Mouse (Mus musculus): ENCODE results near the gene Hist1h2ag.

Hist1h2ag gene

DNA sequence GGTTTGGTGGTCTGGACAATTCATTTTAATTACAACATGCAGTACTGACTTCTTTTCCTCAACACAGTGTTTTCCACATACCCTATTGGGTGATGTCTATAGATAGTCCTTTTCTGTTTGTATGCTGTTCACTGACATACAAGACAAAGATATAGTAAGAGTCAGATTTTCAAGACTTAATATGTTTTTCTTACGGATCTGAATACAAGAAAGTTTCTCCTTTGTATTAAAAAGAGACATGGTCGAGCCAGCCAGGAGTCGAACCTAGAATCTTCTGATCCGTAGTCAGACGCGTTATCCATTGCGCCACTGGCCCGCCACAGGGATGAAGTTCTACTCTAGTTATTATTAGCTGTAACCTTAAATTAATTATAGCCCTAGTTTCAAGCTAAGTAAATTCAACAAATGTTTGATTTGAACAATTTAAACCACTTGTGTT is 21.8 kb downstream of the Hist1h2ag start:
- H3K4me3 ChIP-seq (replicated peaks; ENCODE audit: low read length): peak overlapping the region; percentile 83
- no peak for TF ChIP-seq NANOG (IDR thresholded peaks at IDR 0.05; ENCODE audit: borderline replicate concordance, low read length)
- H3K4me1 ChIP-seq (replicated peaks; ENCODE audit: low read depth, low read length): peaks cover 21% of the 10 kb centered on the region
- no peaks in the 10 kb centered on the region for H3K9me3 ChIP-seq (ENCODE audit: low read length)
- H3K36me3 ChIP-seq (ENCODE audit: insufficient read depth, low read length): no peaks in the 10 kb centered on the region
- peaks cover 17% of the 10 kb centered on the region for H3K27me3 ChIP-seq (ENCODE audit: insufficient read depth, low read length)

DNA sequence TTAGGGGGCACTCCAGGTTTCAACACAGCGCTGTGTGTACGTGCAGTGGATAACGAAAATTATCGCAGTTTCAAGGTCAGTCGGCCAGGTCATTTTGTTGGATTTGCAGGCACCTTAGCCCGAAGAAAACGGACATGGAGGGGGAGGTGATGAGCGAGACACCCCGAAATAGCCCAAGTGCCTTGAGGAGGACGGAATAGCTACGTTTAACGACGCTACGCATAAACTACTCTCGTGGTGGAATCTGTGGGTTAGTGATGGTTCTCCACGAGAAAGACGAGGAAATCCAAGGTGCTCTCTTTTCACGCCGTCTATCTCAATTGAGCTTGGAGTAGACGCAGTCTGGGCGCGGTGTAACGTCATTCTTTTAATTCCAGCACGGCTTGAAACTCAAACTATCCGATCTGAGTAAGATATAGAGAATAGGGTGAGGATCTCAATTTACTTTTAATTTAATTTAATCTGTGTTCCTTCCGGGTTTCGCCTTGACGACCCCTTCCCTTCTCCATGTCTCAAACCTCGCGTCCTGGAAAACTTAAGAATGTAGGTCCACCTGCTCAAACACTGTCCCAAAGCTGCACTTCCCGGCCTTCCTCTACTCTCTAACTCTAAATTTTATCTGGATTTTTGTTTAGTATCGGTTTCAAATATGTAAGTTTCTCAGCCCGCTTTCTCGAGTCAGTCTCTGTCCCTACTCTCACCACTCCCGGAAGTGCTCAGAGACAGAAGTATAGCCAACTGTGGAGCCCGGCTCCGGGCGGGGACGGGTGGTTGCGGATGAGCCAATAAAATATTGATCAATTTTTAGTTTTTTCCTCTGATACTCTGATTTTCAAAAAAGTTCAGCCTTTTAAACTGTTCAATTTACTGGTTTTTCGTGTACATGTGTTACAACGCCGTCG is 22.6 kb downstream of the Hist1h2ag start:
- Histone ChIP-seq H3K27me3 (ENCODE audit: insufficient read depth, low read length) (peaks cover 17% of the 10 kb centered on the region), H3K36me3 (ENCODE audit: insufficient read depth, low read length) (no peaks in the 10 kb centered on the region), H3K9me3 (ENCODE audit: low read length) (no peaks in the 10 kb centered on the region), H3K4me1 (replicated peaks; ENCODE audit: low read depth, low read length) (peaks cover 20% of the 10 kb centered on the region), H3K4me3 (replicated peaks; ENCODE audit: low read length) (peak overlapping the region; percentile 83)
- TF ChIP-seq POU5F1 (IDR thresholded peaks at IDR 0.05; ENCODE audit: borderline replicate concordance, low read length) (no peak), NANOG (IDR thresholded peaks at IDR 0.05; ENCODE audit: borderline replicate concordance, low read length) (no peak), CTCF (conservative IDR thresholded peaks at IDR 0.05; ENCODE audit: low read length) (no peak)

DNA sequence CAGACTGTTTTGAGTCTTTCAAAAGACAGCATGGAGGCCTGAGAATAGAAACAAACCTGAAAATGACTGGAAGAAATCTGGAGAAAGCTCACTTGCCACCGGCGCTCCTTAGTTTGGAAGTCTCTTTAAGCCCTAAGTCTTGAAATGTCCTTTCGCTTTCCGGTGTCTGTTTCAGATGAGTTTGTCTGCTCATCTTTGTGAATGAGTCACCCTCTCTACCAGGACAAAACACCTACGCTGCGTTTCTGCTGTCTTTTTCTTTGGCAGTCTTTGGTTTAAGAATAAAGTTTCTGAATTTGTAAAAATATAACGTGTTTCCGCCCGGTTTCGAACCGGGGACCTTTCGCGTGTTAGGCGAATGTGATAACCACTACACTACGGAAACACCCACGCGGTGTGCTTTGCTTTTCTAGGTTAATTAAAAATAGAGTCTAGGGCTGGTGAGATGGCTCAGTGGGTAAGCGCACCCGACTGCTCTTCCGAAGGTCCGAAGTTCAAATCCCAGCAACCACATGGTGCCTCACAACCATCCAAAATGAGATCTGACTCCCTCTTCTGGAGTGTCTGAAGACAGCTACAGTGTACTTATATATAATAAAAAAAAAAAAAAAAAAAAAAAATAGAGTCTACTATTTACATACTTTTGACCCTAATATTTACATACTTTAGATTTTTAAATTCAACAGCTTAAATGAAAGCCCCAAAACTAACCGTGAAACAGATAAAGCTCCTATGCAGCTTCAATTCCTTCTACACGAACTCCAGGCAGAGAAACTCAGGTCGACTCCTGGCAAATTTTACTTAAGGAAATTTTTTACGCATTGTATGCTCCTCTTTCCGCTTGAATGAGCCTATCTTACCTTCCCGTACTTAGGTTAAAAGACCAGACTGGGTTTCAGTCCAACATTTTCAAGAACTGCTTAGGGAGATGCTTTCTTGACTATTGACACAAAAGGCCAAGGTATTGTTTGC is 27.0 kb downstream of the Hist1h2ag start:
- Histone ChIP-seq H3K9me3 (ENCODE audit: low read length) (no peaks in the 10 kb centered on the region), H3K4me1 (replicated peaks; ENCODE audit: low read depth, low read length) (peaks cover 32% of the 10 kb centered on the region), H3K36me3 (ENCODE audit: insufficient read depth, low read length) (no peaks in the 10 kb centered on the region), H3K27me3 (ENCODE audit: insufficient read depth, low read length) (peaks cover 50% of the 10 kb centered on the region), H3K4me3 (replicated peaks; ENCODE audit: low read length) (peak overlapping the region; percentile 69)
- TF ChIP-seq CTCF (conservative IDR thresholded peaks at IDR 0.05; ENCODE audit: low read length): no peak
- TF ChIP-seq NANOG (IDR thresholded peaks at IDR 0.05; ENCODE audit: borderline replicate concordance, low read length): no peak
- no peak for TF ChIP-seq POU5F1 (IDR thresholded peaks at IDR 0.05; ENCODE audit: borderline replicate concordance, low read length)

GRCm38 (mm10) chr13:22014411-22014845 is 28.3 kb downstream of the Hist1h2ag start:
- Histone ChIP-seq H3K4me1 (replicated peaks; ENCODE audit: low read depth, low read length) (peaks cover 25% of the 10 kb centered on the region), H3K36me3 (ENCODE audit: insufficient read depth, low read length) (no peaks in the 10 kb centered on the region), H3K4me3 (replicated peaks; ENCODE audit: low read length) (peak overlapping the region; percentile 69), H3K9me3 (ENCODE audit: low read length) (no peaks in the 10 kb centered on the region), H3K27me3 (ENCODE audit: insufficient read depth, low read length) (peaks cover 53% of the 10 kb centered on the region)
- TF ChIP-seq CTCF (conservative IDR thresholded peaks at IDR 0.05; ENCODE audit: low read length): no peak
- no peak for TF ChIP-seq NANOG (IDR thresholded peaks at IDR 0.05; ENCODE audit: borderline replicate concordance, low read length)
- no peak for TF ChIP-seq POU5F1 (IDR thresholded peaks at IDR 0.05; ENCODE audit: borderline replicate concordance, low read length)

GRCm38 (mm10) chr13:22013716-22014115 is 29.0 kb downstream of the Hist1h2ag start:
- TF ChIP-seq CTCF (conservative IDR thresholded peaks at IDR 0.05; ENCODE audit: low read length): no peak
- no peak for TF ChIP-seq POU5F1 (IDR thresholded peaks at IDR 0.05; ENCODE audit: borderline replicate concordance, low read length)
- TF ChIP-seq NANOG (IDR thresholded peaks at IDR 0.05; ENCODE audit: borderline replicate concordance, low read length): no peak
- Histone ChIP-seq H3K4me3 (replicated peaks; ENCODE audit: low read length) (peak overlapping the region; percentile 69; the same call in 1 of the 2 replicates), H3K36me3 (ENCODE audit: insufficient read depth, low read length) (no peaks in the 10 kb centered on the region), H3K4me1 (replicated peaks; ENCODE audit: low read depth, low read length) (peaks cover 24% of the 10 kb centered on the region), H3K27me3 (ENCODE audit: insufficient read depth, low read length) (peaks cover 55% of the 10 kb centered on the region), H3K9me3 (ENCODE audit: low read length) (no peaks in the 10 kb centered on the region)

- TF ChIP-seq NANOG (IDR thresholded peaks at IDR 0.05; ENCODE audit: borderline replicate concordance, low read length) (no peak), POU5F1 (IDR thresholded peaks at IDR 0.05; ENCODE audit: borderline replicate concordance, low read length) (no peak), CTCF (conservative IDR thresholded peaks at IDR 0.05; ENCODE audit: low read length) (no peak)
- no peaks in the 10 kb centered on the region for H3K9me3 ChIP-seq (ENCODE audit: low read length)
- H3K36me3 ChIP-seq (ENCODE audit: insufficient read depth, low read length): no peaks in the 10 kb centered on the region
- peaks cover 29% of the 10 kb centered on the region for H3K4me1 ChIP-seq (replicated peaks; ENCODE audit: low read depth, low read length)
- H3K4me3 ChIP-seq (replicated peaks; ENCODE audit: low read length): no peak within 1 kb of the TSS
- H3K27me3 ChIP-seq (ENCODE audit: insufficient read depth, low read length): peaks cover 90% of the 10 kb centered on the region
These were observed 33.1 kb downstream of the Hist1h2ag start, which contains the start of gene Prss16 for GRCm38 (mm10) chr13:22009642-22010041. TSS of gene Prss16 (minus strand) at chr13:22009742.

DNA sequence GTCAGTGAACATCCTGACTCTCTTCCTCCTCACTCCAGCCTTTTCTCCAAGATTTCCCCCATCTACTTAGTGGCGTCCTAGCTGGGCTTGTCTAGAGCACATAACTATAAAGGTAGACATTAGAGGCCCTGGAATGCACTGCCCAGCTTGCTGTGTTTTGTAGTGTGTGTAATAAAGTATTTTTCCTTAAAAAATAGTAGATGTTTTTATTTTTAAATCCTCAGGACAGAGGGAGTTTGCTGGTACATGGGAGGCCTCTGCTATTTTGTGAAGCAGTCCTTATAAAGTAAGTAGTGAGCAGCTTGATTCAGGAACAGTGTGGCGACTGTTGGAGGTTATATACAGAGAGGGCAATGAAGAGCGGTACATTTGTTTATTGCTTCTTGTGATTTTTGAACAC is 34.0 kb downstream of the Hist1h2ag start:
- H3K36me3 ChIP-seq (ENCODE audit: insufficient read depth, low read length): no peaks in the 10 kb centered on the region
- no peak overlapping the region for H3K4me3 ChIP-seq (replicated peaks; ENCODE audit: low read length)
- TF ChIP-seq CTCF (conservative IDR thresholded peaks at IDR 0.05; ENCODE audit: low read length) (no peak), POU5F1 (IDR thresholded peaks at IDR 0.05; ENCODE audit: borderline replicate concordance, low read length) (no peak), NANOG (IDR thresholded peaks at IDR 0.05; ENCODE audit: borderline replicate concordance, low read length) (no peak)
- peaks cover 20% of the 10 kb centered on the region for H3K4me1 ChIP-seq (replicated peaks; ENCODE audit: low read depth, low read length)
- peaks cover 90% of the 10 kb centered on the region for H3K27me3 ChIP-seq (ENCODE audit: insufficient read depth, low read length)
- no peaks in the 10 kb centered on the region for H3K9me3 ChIP-seq (ENCODE audit: low read length)

DNA sequence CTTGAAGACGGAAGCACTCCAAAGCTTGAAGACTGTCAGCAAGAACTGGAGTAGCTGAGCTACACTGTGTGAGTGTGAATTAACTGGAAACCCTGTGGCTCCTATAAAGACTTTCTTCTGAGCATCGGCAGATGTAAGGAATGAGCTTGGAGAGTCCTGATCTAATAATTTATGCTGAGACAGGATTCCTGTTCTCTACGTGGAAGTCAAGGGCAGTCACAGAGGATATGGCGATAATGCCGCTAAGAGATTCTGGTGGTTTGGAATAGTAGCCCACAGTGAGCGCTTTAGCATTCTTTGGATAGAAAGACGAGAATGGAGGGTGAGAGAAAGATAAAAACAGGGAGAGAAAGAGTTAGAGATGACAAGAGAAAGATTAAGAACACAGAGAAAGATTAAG is 34.9 kb downstream of the Hist1h2ag start:
- Histone ChIP-seq H3K4me1 (replicated peaks; ENCODE audit: low read depth, low read length) (peaks cover 17% of the 10 kb centered on the region), H3K4me3 (replicated peaks; ENCODE audit: low read length) (peak overlapping the region; percentile 89; the same call in 1 of the 2 replicates), H3K27me3 (ENCODE audit: insufficient read depth, low read length) (peaks cover 92% of the 10 kb centered on the region), H3K9me3 (ENCODE audit: low read length) (no peaks in the 10 kb centered on the region), H3K36me3 (ENCODE audit: insufficient read depth, low read length) (no peaks in the 10 kb centered on the region)
- TF ChIP-seq CTCF (conservative IDR thresholded peaks at IDR 0.05; ENCODE audit: low read length) (no peak), NANOG (IDR thresholded peaks at IDR 0.05; ENCODE audit: borderline replicate concordance, low read length) (no peak), POU5F1 (IDR thresholded peaks at IDR 0.05; ENCODE audit: borderline replicate concordance, low read length) (no peak)

All from E14TG2a.4 (cell line).